Mouse (Mus musculus) intestine, embryonic 14.5 days (tissue): ENCODE measurements at regions not wholly inside any gene's neighbourhood (a gene's known extent, or its start where the extent isn't known, plus 50 kb on each side); places are given as distances from the start of the nearest gene placed in this dataset.

Experiments
- ATAC-seq: fragments of 200-750 bp; cut with Nextera tagmentation; replicated peaks from 2 replicates; pipeline ENCODE4 v1.8.0; 2017; ENCODE audit warnings: low read depth, moderate number of reproducible peaks, moderate TSS enrichment, moderate library complexity; ENCODE audit not compliant: low FRiP score, low TSS enrichment
- DNase-seq: peaks from one replicate; pipeline ENCODE4 v3.0.0-alpha.2; 2018; ENCODE audit warnings: low spot score
- H3K27ac ChIP-seq: fragments of 300-500 bp; sonication (generic); 2 replicates; pipeline ENCODE4 v1.5.1; 2014; ENCODE audit warnings: low read depth, mild to moderate bottlenecking, control low read depth
- H3K27me3 ChIP-seq: fragments of 300-500 bp; sonication (generic); replicated peaks from 2 replicates; pipeline ENCODE4 v1.6.1; 2014; ENCODE audit warnings: low read length, control low read depth; ENCODE audit not compliant: control insufficient read depth, insufficient read depth
- H3K36me3 ChIP-seq: fragments of 300-500 bp; sonication (generic); 2 replicates; pipeline ENCODE4 v1.6.1; 2014; ENCODE audit warnings: low read length, control low read depth; ENCODE audit not compliant: control insufficient read depth, insufficient read depth
- H3K4me1 ChIP-seq: fragments of 300-500 bp; sonication (generic); replicated peaks from 2 replicates; pipeline ENCODE4 v1.6.1; 2014; ENCODE audit warnings: low read length, control low read depth, mixed read lengths; ENCODE audit not compliant: control insufficient read depth, insufficient read depth
- H3K4me2 ChIP-seq: fragments of 300-500 bp; sonication (generic); 2 replicates; pipeline ENCODE4 v1.6.1; 2014; ENCODE audit warnings: low read length
- H3K4me3 ChIP-seq: fragments of 300-500 bp; sonication (generic); 2 replicates; pipeline ENCODE4 v1.5.1; 2014; ENCODE audit warnings: low read depth, low read length, control low read depth, mixed read lengths
- H3K9ac ChIP-seq: fragments of 300-500 bp; sonication (generic); 2 replicates; pipeline ENCODE4 v1.6.1; 2014; ENCODE audit warnings: mild to moderate bottlenecking, low read length
- H3K9me3 ChIP-seq: fragments of 300-500 bp; sonication (generic); 2 replicates; pipeline ENCODE4 v1.6.1; 2016; ENCODE audit warnings: low read length, control low read depth; ENCODE audit not compliant: control insufficient read depth
- WGBS: fragments of 180-500 bp; shearing (Covaris S2); extraction: QIAGEN DNeasy Blood & Tissue Kit; methylation state at CpG from one replicate; pipeline ENCODE4 v1.1.7; 2014; 5-methylcytosine and 5-hydroxymethylcytosine counted together

DNA sequence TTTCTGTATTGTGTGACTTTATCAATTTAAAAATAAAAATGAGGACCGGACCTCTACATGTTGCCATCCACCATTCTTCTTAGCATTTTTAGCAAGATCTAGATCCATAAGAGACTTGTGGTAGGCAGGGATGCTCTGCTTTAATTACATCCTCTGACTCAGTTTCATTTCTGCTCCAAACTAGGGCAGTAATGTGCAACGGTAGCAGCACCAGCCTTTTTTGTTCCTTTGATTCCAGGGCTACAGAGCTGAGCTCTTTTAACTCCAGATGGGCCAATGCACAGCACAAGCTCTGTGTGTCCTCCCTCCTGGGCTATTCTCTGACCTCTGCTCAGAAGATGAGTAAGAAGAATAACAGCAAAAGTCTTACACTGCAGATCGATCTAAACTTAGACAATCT is 168.2 kb upstream of the Sptlc3 start:
- Histone ChIP-seq H3K9me3 (no peaks in the 10 kb centered on the region), H3K27me3 (no peaks in the 10 kb centered on the region), H3K36me3 (no peaks in the 10 kb centered on the region), H3K4me3 (no peak overlapping the region), H3K27ac (no peak overlapping the region), H3K4me1 (no peaks in the 10 kb centered on the region), H3K9ac (no peak overlapping the region), H3K4me2 (no peak overlapping the region)
- no peak for DNase-seq
- 78% methylated on average over 3 of the region's 3 CpGs for WGBS
- no peak for ATAC-seq

DNA sequence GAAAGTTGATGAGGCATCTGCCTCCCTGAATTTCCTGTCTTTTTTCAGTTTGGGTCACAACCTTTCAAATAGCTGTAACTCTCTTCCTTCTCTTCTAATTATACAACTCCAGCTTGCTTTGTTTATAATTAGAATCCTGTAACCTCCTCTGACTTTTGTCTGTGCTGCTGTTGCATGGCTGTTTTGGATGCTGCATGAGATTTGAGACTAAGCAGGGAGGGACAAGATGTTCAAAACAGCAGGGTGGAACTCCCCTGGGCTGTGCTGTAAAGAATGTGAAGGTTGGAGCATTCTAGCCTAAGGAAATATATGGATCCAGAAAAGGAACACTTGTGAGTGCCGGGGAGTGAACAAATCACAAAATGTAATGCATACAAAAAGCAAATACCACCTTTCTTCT is 159.0 kb upstream of the Sptlc3 start:
- no peak overlapping the region for H3K9ac ChIP-seq
- WGBS: 43% methylated on average over 1 of the region's 1 CpGs
- no peak overlapping the region for H3K4me3 ChIP-seq
- H3K36me3 ChIP-seq: no peaks in the 10 kb centered on the region
- H3K27ac ChIP-seq: no peak overlapping the region
- no peak overlapping the region for H3K4me2 ChIP-seq
- no peak for ATAC-seq
- DNase-seq: no peak
- H3K4me1 ChIP-seq: no peaks in the 10 kb centered on the region
- H3K27me3 ChIP-seq: no peaks in the 10 kb centered on the region
- H3K9me3 ChIP-seq: no peaks in the 10 kb centered on the region

DNA sequence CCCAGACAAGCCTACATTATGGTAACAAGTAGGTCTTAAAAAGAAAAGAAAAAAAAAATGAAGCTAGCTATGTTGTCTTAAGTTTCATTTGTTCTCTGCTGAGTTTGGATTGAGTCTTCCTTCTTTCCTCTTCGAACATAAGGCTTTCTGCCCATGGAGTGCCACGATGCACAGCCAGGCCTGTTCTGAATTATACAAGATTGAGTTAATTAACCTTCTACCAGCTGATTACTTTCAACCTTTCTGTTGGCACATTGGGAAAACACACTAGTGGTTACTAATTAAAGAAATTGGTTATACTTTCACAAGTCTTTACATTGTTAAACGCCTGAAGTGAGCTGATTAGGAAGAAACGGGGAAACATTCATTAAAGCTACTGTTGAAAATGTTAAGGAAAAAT is 155.5 kb upstream of the Sptlc3 start:
- Histone ChIP-seq H3K4me2 (no peak overlapping the region), H3K4me3 (no peak overlapping the region), H3K9me3 (no peaks in the 10 kb centered on the region), H3K27ac (no peak overlapping the region), H3K27me3 (no peaks in the 10 kb centered on the region), H3K9ac (no peak overlapping the region), H3K4me1 (no peaks in the 10 kb centered on the region), H3K36me3 (no peaks in the 10 kb centered on the region)
- 85% methylated on average over 4 of the region's 4 CpGs for WGBS
- ATAC-seq (no peak), DNase-seq (no peak)

DNA sequence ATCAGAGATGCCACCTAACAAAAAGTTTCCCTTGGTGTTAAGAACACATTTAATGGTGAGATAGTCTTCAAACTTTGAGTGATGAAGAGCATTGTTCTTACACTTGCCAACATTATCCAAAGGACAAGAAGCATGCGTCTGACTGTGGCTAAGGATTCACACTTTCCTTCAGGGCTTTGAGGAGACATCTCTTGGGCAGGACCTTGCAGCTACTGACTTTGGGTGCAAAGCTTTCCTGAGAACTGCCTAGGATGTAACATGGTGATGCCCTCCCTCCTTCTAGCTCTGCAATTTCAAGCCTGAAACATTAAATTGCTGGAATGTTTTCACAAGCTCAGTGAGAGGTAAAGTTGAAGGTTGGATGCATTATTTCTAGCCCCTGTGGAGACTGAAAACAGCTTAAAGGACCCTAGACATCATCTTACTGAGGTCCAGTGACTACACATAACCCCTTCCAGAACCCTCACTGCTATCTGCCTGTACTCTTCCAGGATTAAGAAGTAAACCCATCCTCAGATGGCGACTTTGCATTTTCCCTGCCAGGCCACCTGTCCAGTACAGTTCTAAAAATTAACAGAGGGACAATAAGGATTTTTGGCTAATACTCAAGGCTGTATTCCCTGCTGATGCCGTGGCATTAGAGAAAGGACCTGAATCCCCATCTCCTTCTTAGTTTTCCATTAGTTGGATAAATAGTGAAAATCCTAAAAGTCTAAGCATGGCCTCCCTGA is 137.3 kb upstream of the Sptlc3 start:
- Histone ChIP-seq H3K4me2 (no peak overlapping the region), H3K4me1 (no peaks in the 10 kb centered on the region)
- WGBS: 84% methylated on average over 3 of the region's 3 CpGs

DNA sequence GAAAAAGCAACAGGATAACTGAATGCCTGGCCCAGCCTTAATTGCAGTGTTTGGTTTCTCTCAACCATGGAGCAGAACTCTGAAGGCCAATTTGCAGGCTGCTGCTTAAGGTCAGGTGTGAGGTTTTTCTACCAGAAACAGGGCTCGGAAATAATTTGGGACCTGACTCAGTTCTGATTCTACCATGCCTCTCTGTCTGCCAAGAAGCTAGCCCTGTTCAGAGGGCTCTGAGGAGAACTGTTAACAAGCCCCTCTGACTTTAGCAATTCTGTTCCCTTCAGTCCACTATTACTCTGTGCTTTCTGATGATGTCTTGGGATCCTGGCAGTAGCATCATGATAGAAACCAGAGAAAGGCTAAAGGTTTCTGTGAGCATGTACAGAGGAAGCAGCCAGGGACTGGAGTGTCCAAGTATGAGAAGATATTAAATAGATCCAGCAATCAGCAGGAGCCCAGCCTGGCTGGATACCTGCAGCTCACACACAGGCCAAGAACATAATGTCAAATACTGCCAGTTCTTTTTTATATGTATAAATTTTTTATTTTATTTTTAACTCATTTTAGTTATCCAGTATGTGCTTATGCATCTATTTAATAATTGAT is 131.4 kb upstream of the Sptlc3 start:
- H3K9me3 ChIP-seq: no peaks in the 10 kb centered on the region
- no peak overlapping the region for H3K9ac ChIP-seq
- H3K4me3 ChIP-seq: no peak overlapping the region
- WGBS: 61% methylated on average over 1 of the region's 1 CpGs
- ATAC-seq (no peak), DNase-seq (no peak)
- H3K27ac ChIP-seq: no peak overlapping the region
- H3K36me3 ChIP-seq: no peaks in the 10 kb centered on the region
- no peaks in the 10 kb centered on the region for H3K27me3 ChIP-seq
- no peak overlapping the region for H3K4me2 ChIP-seq
- H3K4me1 ChIP-seq: no peaks in the 10 kb centered on the region

More for the DNA sequence above, 137.3 kb upstream of the Sptlc3 start:
- Histone ChIP-seq H3K27ac (no peak overlapping the region), H3K4me3 (no peak overlapping the region), H3K36me3 (no peaks in the 10 kb centered on the region), H3K9ac (no peak overlapping the region), H3K9me3 (no peaks in the 10 kb centered on the region), H3K27me3 (no peaks in the 10 kb centered on the region)
- ATAC-seq (no peak), DNase-seq (no peak)

DNA sequence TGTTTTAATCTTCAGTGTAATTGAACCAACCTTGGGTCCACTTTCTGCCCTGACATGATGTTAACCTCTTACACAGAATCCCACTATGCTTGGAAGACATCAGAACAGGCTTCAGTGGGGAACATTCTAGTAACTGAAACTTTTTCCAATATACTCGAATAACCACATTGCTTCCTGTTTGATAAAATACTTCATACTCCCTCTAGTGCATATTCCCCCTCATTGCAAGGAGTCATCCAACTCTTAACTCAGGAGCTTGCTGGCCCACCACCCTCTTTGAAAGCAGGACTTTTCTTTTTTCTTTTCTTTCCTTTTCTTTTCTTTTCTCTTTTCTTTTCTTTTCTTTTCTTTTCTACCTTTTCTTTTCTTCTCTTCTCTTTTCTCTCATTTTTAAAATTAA is 123.6 kb upstream of the Sptlc3 start:
- Histone ChIP-seq H3K9me3 (no peaks in the 10 kb centered on the region), H3K4me1 (no peaks in the 10 kb centered on the region), H3K27me3 (no peaks in the 10 kb centered on the region), H3K27ac (no peak overlapping the region), H3K4me2 (no peak overlapping the region), H3K4me3 (no peak overlapping the region), H3K9ac (no peak overlapping the region), H3K36me3 (no peaks in the 10 kb centered on the region)
- WGBS: 38% methylated on average over 1 of the region's 1 CpGs
- ATAC-seq (no peak), DNase-seq (no peak)

DNA sequence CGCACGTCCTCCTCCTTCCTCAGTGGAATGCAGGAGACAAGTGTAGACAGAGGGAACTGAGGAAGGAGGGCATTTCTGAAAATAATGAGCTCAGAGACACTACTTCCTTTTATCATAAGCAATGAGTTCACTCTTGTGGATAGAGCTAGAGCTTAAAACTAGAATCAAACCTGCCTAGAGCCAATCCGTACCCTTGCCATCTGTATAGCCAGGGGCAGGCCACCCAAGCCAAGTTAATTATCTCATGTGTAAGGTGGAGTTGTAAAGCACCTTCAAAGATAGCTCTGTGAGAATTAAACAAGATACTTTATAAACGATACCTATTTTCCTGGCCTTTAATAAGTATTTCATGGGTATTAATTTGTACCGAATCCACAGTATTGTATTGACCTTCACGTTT is 113.4 kb upstream of the Sptlc3 start:
- Histone ChIP-seq H3K4me1 (no peaks in the 10 kb centered on the region), H3K36me3 (no peaks in the 10 kb centered on the region), H3K9ac (no peak overlapping the region), H3K4me2 (no peak overlapping the region), H3K27ac (no peak overlapping the region), H3K27me3 (no peaks in the 10 kb centered on the region), H3K9me3 (no peaks in the 10 kb centered on the region), H3K4me3 (no peak overlapping the region)
- DNase-seq: no peak
- 80% methylated on average over 6 of the region's 6 CpGs for WGBS
- no peak for ATAC-seq

DNA sequence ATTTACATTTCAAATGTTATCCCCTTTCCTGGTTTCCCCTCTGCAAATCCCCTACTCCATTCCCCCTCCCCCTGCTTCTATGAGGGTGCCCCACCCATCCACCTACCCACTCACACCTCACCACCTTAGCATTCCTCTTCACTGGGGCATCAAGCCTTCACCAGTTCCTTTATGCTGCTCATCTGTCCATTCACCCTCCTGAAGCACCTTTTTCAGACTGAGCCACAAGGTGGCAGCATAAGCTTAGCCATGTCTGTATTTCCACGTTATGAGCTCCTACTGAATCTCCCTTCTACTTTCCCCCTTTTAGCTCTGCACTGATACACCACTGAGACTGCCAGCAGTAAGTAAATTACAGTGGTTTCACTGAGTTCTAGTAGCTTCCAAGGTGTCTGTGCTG is 112.1 kb upstream of the Sptlc3 start:
- Histone ChIP-seq H3K9ac (no peak overlapping the region), H3K4me2 (no peak overlapping the region), H3K36me3 (no peaks in the 10 kb centered on the region), H3K27ac (no peak overlapping the region), H3K27me3 (no peaks in the 10 kb centered on the region), H3K9me3 (no peaks in the 10 kb centered on the region), H3K4me3 (no peak overlapping the region), H3K4me1 (no peaks in the 10 kb centered on the region)
- ATAC-seq (peak; percentile 74), DNase-seq (peak; percentile 87)
- WGBS: 0% methylated on average over 1 of the region's 1 CpGs

DNA sequence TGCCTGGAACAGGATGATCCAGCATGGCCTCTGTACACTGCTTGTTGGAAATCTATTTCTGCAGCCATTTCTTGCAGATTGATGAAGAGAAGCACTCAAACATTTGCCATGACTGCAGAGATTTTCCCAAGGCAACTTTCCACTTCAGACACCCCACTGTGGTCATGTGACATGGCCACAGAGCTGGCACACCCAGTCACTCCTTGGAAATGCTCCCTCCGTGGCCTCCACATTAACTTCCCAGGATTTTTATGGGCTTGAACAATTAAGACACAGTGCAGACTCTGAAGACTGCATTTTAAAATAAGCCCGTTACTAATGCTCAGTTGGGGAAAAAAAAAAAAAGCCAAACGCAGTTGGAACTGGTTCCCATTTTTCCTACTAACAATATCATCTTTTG is 80.2 kb upstream of the Sptlc3 start:
- Histone ChIP-seq H3K27ac (no peak overlapping the region), H3K27me3 (no peaks in the 10 kb centered on the region), H3K4me2 (no peak overlapping the region), H3K4me1 (no peaks in the 10 kb centered on the region), H3K36me3 (no peaks in the 10 kb centered on the region), H3K9ac (no peak overlapping the region), H3K9me3 (no peaks in the 10 kb centered on the region), H3K4me3 (no peak overlapping the region)
- DNase-seq (no peak), ATAC-seq (no peak)
- 55% methylated on average over 3 of the region's 3 CpGs for WGBS
